Mouse (Mus musculus) naive thymus-derived CD4-positive, alpha-beta T cell, adult 5 months (primary cell): ENCODE data around the gene Actn4. TPM values are rescaled to one million over a fixed set of nuclear protein-coding genes. Genes with fewer than 3 reads are reported as not detected.

Source experiments
- polyA plus RNA-seq: library from polyadenylated mRNA; unstranded; fragments of 100-300 nt; shearing (Covaris generic); gene quantifications from one replicate; pipeline ENCODE4 v1.2.1, GENCODE M21; 2017

The Actn4 gene
- 297 TPM for polyA plus RNA-seq

DNA sequence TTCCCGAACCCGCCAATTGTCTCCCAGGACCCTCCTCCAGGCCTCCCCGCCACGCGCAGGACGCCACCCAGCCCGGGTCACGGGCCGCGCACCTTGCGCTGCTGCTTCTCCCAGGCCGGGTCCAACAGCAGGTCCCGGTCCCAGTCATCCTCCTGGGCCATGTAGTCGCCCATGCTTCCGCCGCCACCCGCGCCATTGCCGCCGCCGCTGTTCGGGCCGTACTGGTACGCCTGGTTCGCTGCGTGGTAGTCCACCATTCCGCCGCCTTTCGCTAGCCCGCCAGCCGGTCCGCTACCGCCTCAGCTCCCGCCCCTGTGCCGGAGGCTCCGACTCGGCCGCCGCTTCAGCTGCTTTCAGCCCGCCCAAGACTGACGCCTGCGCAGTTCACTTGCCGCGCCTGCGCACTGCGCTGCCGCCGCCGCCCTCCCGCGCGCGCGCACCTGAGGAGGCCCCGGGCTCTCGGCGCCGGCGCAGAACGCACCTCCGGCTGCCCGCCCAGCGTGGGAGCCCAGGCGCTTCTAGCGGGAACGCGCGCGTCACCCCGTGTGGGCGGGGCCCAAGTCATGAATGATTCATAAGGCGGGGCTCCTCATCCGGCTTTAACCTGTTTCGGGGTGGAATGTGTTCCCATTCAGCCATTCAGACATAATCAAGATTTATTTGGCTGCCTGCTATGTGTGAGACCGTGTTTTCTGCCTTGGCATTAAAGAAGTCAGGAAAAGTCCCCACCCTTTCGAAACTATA, at the start of gene Actn4:
Gene Actn4, minus strand, starts transcription at position 414 of the 744 bp plus-strand sequence.

GRCm38 (mm10) chr7:28981651-28982273, 19.6 kb upstream of the Actn4 start, which contains the start of the genes Eif3k and Map4k1:
Gene Eif3k, minus strand, starts transcription at chr7:28981864.
Gene Map4k1, plus strand, starts transcription at chr7:28982050.

DNA sequence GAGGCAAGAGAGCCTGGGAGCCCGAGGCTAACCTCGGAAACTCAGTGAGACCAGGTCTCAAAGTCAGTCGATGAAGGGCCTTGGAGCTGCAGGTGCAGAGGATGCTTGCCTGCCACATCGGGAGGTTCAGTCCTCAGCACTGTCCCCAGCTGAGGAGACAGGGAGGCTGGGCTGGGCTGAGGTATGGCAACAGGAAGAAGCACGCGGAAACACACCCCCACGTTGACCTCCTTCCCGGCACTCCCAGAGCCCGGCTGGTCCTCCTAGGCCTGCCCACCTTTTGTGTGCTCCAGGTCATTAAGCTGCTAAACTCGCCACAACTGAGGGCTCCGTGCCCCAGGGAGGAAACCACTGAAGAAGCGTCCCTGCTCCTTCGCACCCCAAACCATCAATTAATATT, 80.9 kb downstream of the Actn4 start, which contains the start of gene Capn12:
Gene Capn12, plus strand, starts transcription at position 224 of the 400 bp plus-strand sequence.

GRCm38 (mm10) chr7:28863540-28863939, 98.6 kb downstream of the Actn4 start, which contains the start of gene Lgals7:
Gene Lgals7, plus strand, starts transcription at chr7:28863853.

Other genes with a start within 250 kb of the Actn4 start
- 16.6 TPM for gene Fbxo17, start 245.5 kb downstream of the Actn4 start, polyA plus RNA-seq
- gene Mrps12, start 220.5 kb downstream of the Actn4 start, polyA plus RNA-seq = 48.4 TPM
- gene Sars2, start 220.3 kb downstream of the Actn4 start, polyA plus RNA-seq = 21.3 TPM
- gene Ccer2, start 206.2 kb downstream of the Actn4 start, polyA plus RNA-seq = not detected
- gene Sirt2, start 195.6 kb downstream of the Actn4 start, polyA plus RNA-seq = 70.1 TPM
- 139 TPM for gene Nfkbib, start 194.8 kb downstream of the Actn4 start, polyA plus RNA-seq
- 155 TPM for gene Rinl, start 173.4 kb downstream of the Actn4 start, polyA plus RNA-seq
- gene Hnrnpl, start 153.8 kb downstream of the Actn4 start, polyA plus RNA-seq = 428 TPM
- gene Ech1, start 137.1 kb downstream of the Actn4 start, polyA plus RNA-seq = 114 TPM
- gene Lgals4, start 128.5 kb downstream of the Actn4 start, polyA plus RNA-seq = 29.6 TPM
- 1.9 TPM for gene Lgals7, start 98.5 kb downstream of the Actn4 start, polyA plus RNA-seq
- 0.25 TPM for gene Capn12, start 80.9 kb downstream of the Actn4 start, polyA plus RNA-seq
- gene Eif3k, start 19.5 kb upstream of the Actn4 start, polyA plus RNA-seq = 355 TPM
- gene Map4k1, start 19.7 kb upstream of the Actn4 start, polyA plus RNA-seq = 107 TPM
- 0.02 TPM for gene Ryr1, start 162.8 kb upstream of the Actn4 start, polyA plus RNA-seq
- 0.92 TPM for gene Rasgrp4, start 172.5 kb upstream of the Actn4 start, polyA plus RNA-seq
- gene Fam98c, start 193.9 kb upstream of the Actn4 start, polyA plus RNA-seq = 72.0 TPM
- 0.14 TPM for gene Ggn, start 207.9 kb upstream of the Actn4 start, polyA plus RNA-seq
- not detected for gene Spred3, start 208.1 kb upstream of the Actn4 start, polyA plus RNA-seq
- 210 TPM for gene Psmd8, start 218.4 kb upstream of the Actn4 start, polyA plus RNA-seq